Mouse (Mus musculus) E14TG2a.4 (cell line): Measurements from ENCODE around the gene Med15.

ENCODE experiments used
- CTCF ChIP-seq: conservative IDR thresholded peaks from 2 replicates; pipeline ENCODE4 v1.5.1; 2014; ENCODE audit warnings: low read length
- NANOG ChIP-seq: IDR thresholded peaks from 2 replicates; pipeline ENCODE4 v1.6.1; 2014; ENCODE audit warnings: borderline replicate concordance, low read length, mixed read lengths

GRCm38 (mm10) chr16:17654188-17654795 lies 78.4 kb downstream of the Med15 start:
- TF ChIP-seq CTCF = no peak
- TF ChIP-seq NANOG = no peak
